Mouse (Mus musculus): ENCODE results near the gene Asic3. TPM values are rescaled to one million over a fixed set of nuclear protein-coding genes. Genes with fewer than 3 reads are reported as not detected.
A peak's percentile ranks its signal among the peaks of the same experiment; 100 is the strongest.

Asic3 gene
- total RNA-seq, 2 experiments from 2014 or later: 0.30 TPM; not detected in 1

- no peak for DNase-seq (ENCODE audit: extremely low spot score in 1 of 2, low spot score in 1 of 2)
Observed at GRCm38 (mm10) chr5:24413938-24414337, 746 bp downstream of the Asic3 start.

GRCm38 (mm10) chr5:24416222-24416736 lies 3.1 kb downstream of the Asic3 start:
- peak; percentile 49 to 67 for DNase-seq (ENCODE audit: extremely low spot score in 1 of 2, low spot score in 1 of 2)

- no peak for DNase-seq (ENCODE audit: extremely low spot score in 1 of 2, low spot score in 1 of 2)
Observed at GRCm38 (mm10) chr5:24417587-24417986, 4.4 kb downstream of the Asic3 start.

- DNase-seq (ENCODE audit: extremely low spot score in 1 of 2, low spot score in 1 of 2): no peak
Observed at GRCm38 (mm10) chr5:24420381-24420780, 7.2 kb downstream of the Asic3 start.

- DNase-seq (ENCODE audit: extremely low spot score in 1 of 2, low spot score in 1 of 2): peak; percentile 90 to 93
Observed at GRCm38 (mm10) chr5:24423129-24424003, 10.2 kb downstream of the Asic3 start, which contains the start of the genes Cdk5 and Slc4a2. Gene Cdk5 (minus strand): TSS chr5:24423530. Gene Slc4a2 (plus strand): TSS chr5:24423837.

- no peak for DNase-seq (ENCODE audit: extremely low spot score in 1 of 2, low spot score in 1 of 2)
Observed at GRCm38 (mm10) chr5:24424004-24424781, 11.0 kb downstream of the Asic3 start.

- peak; percentile 48 to 61 for DNase-seq (ENCODE audit: extremely low spot score in 1 of 2, low spot score in 1 of 2)
Observed at GRCm38 (mm10) chr5:24424861-24425411, 11.7 kb downstream of the Asic3 start.

GRCm38 (mm10) chr5:24425421-24426036 lies 12.3 kb downstream of the Asic3 start:
- DNase-seq (ENCODE audit: extremely low spot score in 1 of 2, low spot score in 1 of 2): no peak

- DNase-seq (ENCODE audit: extremely low spot score in 1 of 2, low spot score in 1 of 2): no peak
Observed at GRCm38 (mm10) chr5:24426037-24426432, 12.8 kb downstream of the Asic3 start.

GRCm38 (mm10) chr5:24426556-24427284 lies 13.5 kb downstream of the Asic3 start:
- no peak for DNase-seq (ENCODE audit: extremely low spot score in 1 of 2, low spot score in 1 of 2)

- DNase-seq (ENCODE audit: extremely low spot score in 1 of 2, low spot score in 1 of 2): no peak
Observed at GRCm38 (mm10) chr5:24427285-24427633, 14.1 kb downstream of the Asic3 start.

GRCm38 (mm10) chr5:24427981-24428402 lies 14.8 kb downstream of the Asic3 start:
- no peak for DNase-seq (ENCODE audit: extremely low spot score in 1 of 2, low spot score in 1 of 2)

- no peak for DNase-seq (ENCODE audit: extremely low spot score in 1 of 2, low spot score in 1 of 2)
Observed at GRCm38 (mm10) chr5:24428596-24428995, 15.4 kb downstream of the Asic3 start.

- no peak for DNase-seq (ENCODE audit: extremely low spot score in 1 of 2, low spot score in 1 of 2)
Observed at GRCm38 (mm10) chr5:24433993-24434392, 20.8 kb downstream of the Asic3 start.

- no peak for DNase-seq (ENCODE audit: extremely low spot score in 1 of 2, low spot score in 1 of 2)
Observed at GRCm38 (mm10) chr5:24441187-24441586, 28.0 kb downstream of the Asic3 start.

GRCm38 (mm10) chr5:24442029-24442428 lies 28.8 kb downstream of the Asic3 start:
- DNase-seq (ENCODE audit: extremely low spot score in 1 of 2, low spot score in 1 of 2): no peak

GRCm38 (mm10) chr5:24443204-24443603 lies 30.0 kb downstream of the Asic3 start:
- no peak for DNase-seq (ENCODE audit: extremely low spot score in 1 of 2, low spot score in 1 of 2)

- DNase-seq (ENCODE audit: extremely low spot score in 1 of 2, low spot score in 1 of 2): no peak
Observed at GRCm38 (mm10) chr5:24443927-24444326, 30.7 kb downstream of the Asic3 start.

GRCm38 (mm10) chr5:24444746-24445427 lies 31.7 kb downstream of the Asic3 start, which contains the start of gene Fastk:
Gene Fastk (minus strand): TSS chr5:24445287.
- DNase-seq (ENCODE audit: extremely low spot score in 1 of 2, low spot score in 1 of 2): peak; percentile 90 to 96

All from layer of hippocampus, postnatal 25 days (tissue).